In the genomic region with DNA sequence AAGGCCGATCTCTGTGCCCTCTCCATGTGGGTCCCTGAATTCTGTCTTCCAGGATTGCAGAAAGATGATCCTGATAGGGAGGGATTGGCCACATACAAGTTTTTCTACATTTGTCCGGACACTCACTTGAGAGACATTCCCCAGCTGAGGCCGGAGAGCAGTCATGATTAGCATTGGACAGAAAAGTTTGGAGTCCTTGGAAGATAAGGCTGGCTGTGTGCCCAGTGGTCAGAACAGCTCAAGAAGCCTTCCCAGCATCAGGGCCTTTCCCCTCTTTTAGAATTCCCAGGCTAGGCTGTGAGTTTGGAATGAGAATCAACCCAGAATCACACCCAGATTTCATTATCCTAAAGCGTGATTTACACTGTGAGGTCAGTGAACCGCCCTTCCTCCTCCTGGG, we compare ENCODE assay signal across 15 mouse cellular contexts. TPM values are rescaled to one million over a fixed set of nuclear protein-coding genes. Genes with fewer than 3 reads are reported as not detected.
DNase-seq lines count a peak whose midpoint lies in the region; ATAC-seq and TF ChIP-seq lines count a peak whose summit lies in the region.
"Had no signal": no experiment of that assay in that cellular context is flagged by ENCODE, and none has a peak within 500 bp of the region (broad histone marks: within the 10 kb centered on the region; RNA-seq: fewer than 3 reads in every experiment).

No protein-coding gene starts in this region.

- H3K4me1 ChIP-seq in lung, postnatal 0 days (ENCODE audit: insufficient read depth, low read depth, low read length) = 0 out of 2 replicates have a peak, but pooled peaks cover 5% of the 10 kb centered on the region
- peaks cover 42% of the 10 kb centered on the region for H3K4me1 ChIP-seq in heart, embryonic 13.5 days
- no peaks in the 10 kb centered on the region; the same call in 1 of the 2 replicates for H3K4me1 ChIP-seq in stomach, embryonic 15.5 days
- H3K4me1 ChIP-seq in midbrain, embryonic 16.5 days (ENCODE audit: control insufficient read depth, insufficient read depth, low read length) = 0 out of 2 replicates have a peak, but pooled peaks cover 3% of the 10 kb centered on the region
- H3K4me1 ChIP-seq: neural tube, embryonic 15.5 days had no signal

- WGBS in lung, postnatal 0 days = 63% methylated on average over 5 of the region's 5 CpGs
- WGBS in heart, embryonic 13.5 days = 43% methylated on average over 5 of the region's 5 CpGs
- WGBS in stomach, embryonic 15.5 days = 62% methylated on average over 5 of the region's 5 CpGs
- 86% methylated on average over 5 of the region's 5 CpGs for WGBS in midbrain, embryonic 16.5 days

- DNase-seq in gastrocnemius, postnatal 10 days = peak; percentile 60
- DNase-seq in gastrocnemius, adult 8-10 months (ENCODE audit: low spot score in 2 of 2) = no peak
- DNase-seq in lung, postnatal 0 days (ENCODE audit: low spot score) = peak; percentile 32
- DNase-seq in lung, postnatal 25 days (ENCODE audit: low spot score) = no peak
- no peak for DNase-seq in layer of hippocampus, postnatal 36 days
- DNase-seq: midbrain, embryonic 14.5 days; thymus, postnatal 36 days had no signal

- H3K4me3 ChIP-seq in lung, postnatal 0 days (ENCODE audit: low read depth, low read length) = no peak overlapping the region
- H3K4me3 ChIP-seq in heart, embryonic 13.5 days = no peak overlapping the region
- H3K4me3 ChIP-seq in stomach, embryonic 15.5 days (replicated peaks) = no peak overlapping the region
- H3K4me3 ChIP-seq in midbrain, embryonic 16.5 days (ENCODE audit: low read depth, low read length) = no peak overlapping the region
- H3K4me3 ChIP-seq: erythroblast, embryonic 14.5 days; neural tube, embryonic 15.5 days had no signal

- TF ChIP-seq CTCF in lung, postnatal 0 days (IDR thresholded peaks at IDR 0.05) = no peak

- TF ChIP-seq EP300 in lung, postnatal 0 days (IDR thresholded peaks at IDR 0.05) = no peak

- H3K9ac ChIP-seq in lung, postnatal 0 days (replicated peaks; ENCODE audit: low read depth) = no peak overlapping the region
- H3K9ac ChIP-seq in heart, embryonic 13.5 days = no peak overlapping the region
- no peak overlapping the region for H3K9ac ChIP-seq in stomach, embryonic 15.5 days
- H3K9ac ChIP-seq in midbrain, embryonic 16.5 days (ENCODE audit: low read depth, low read length) = no peak overlapping the region
- H3K9ac ChIP-seq: liver, embryonic 14.5 days; neural tube, embryonic 15.5 days had no signal

- no peaks in the 10 kb centered on the region for H3K9me3 ChIP-seq in lung, postnatal 0 days (ENCODE audit: low read length)
- H3K9me3 ChIP-seq in heart, embryonic 13.5 days = no peaks in the 10 kb centered on the region
- H3K9me3 ChIP-seq in stomach, embryonic 15.5 days = no peaks in the 10 kb centered on the region
- H3K9me3 ChIP-seq in midbrain, embryonic 16.5 days (replicated peaks; ENCODE audit: control insufficient read depth, low read length, poor library complexity, severe bottlenecking) = no peaks in the 10 kb centered on the region
- H3K9me3 ChIP-seq: neural tube, embryonic 15.5 days had no signal

- ATAC-seq in lung, postnatal 0 days = no peak
- ATAC-seq in heart, embryonic 13.5 days (ENCODE audit: extremely low read depth, insufficient number of reproducible peaks, low FRiP score, low TSS enrichment) = no peak
- no peak for ATAC-seq in stomach, embryonic 15.5 days (ENCODE audit: insufficient read depth, low FRiP score, low read depth)
- ATAC-seq in midbrain, embryonic 16.5 days = no peak
- ATAC-seq: intestine, embryonic 16.5 days had no signal

- no peaks in the 10 kb centered on the region for H3K27me3 ChIP-seq in lung, postnatal 0 days (replicated peaks; ENCODE audit: insufficient read depth, low read length)
- no peaks in the 10 kb centered on the region for H3K27me3 ChIP-seq in heart, embryonic 13.5 days (replicated peaks)
- H3K27me3 ChIP-seq in stomach, embryonic 15.5 days (replicated peaks) = no peaks in the 10 kb centered on the region
- H3K27me3 ChIP-seq in midbrain, embryonic 16.5 days (ENCODE audit: control insufficient read depth, insufficient read depth, low read depth, low read length) = no peaks in the 10 kb centered on the region
- H3K27me3 ChIP-seq: neural tube, embryonic 15.5 days had no signal

- H3K36me3 ChIP-seq in lung, postnatal 0 days (ENCODE audit: insufficient read depth, low read length) = no peaks in the 10 kb centered on the region
- no peaks in the 10 kb centered on the region for H3K36me3 ChIP-seq in heart, embryonic 13.5 days
- no peaks in the 10 kb centered on the region for H3K36me3 ChIP-seq in stomach, embryonic 15.5 days
- no peaks in the 10 kb centered on the region for H3K36me3 ChIP-seq in midbrain, embryonic 16.5 days (ENCODE audit: control insufficient read depth, insufficient read depth, low read length)
- H3K36me3 ChIP-seq: G1E; neural tube, embryonic 15.5 days had no signal

- H3K27ac ChIP-seq in lung, postnatal 0 days (ENCODE audit: low read length) = no peak overlapping the region
- H3K27ac ChIP-seq in heart, embryonic 13.5 days (replicated peaks) = peak overlapping the region; percentile 76
- 0 out of 2 replicates have a peak overlapping the region, but pooled peaks have one; percentile 32 for H3K27ac ChIP-seq in stomach, embryonic 15.5 days
- H3K27ac ChIP-seq in midbrain, embryonic 16.5 days (ENCODE audit: low read length) = no peak overlapping the region
- H3K27ac ChIP-seq: liver, embryonic 14.5 days; neural tube, embryonic 15.5 days had no signal

- H3K4me2 ChIP-seq in lung, postnatal 0 days (replicated peaks; ENCODE audit: low read depth, low read length) = no peak overlapping the region
- no peak overlapping the region for H3K4me2 ChIP-seq in heart, embryonic 13.5 days
- H3K4me2 ChIP-seq in stomach, embryonic 15.5 days = no peak overlapping the region
- no peak overlapping the region for H3K4me2 ChIP-seq in midbrain, embryonic 16.5 days (ENCODE audit: low read length)
- H3K4me2 ChIP-seq: neural tube, embryonic 15.5 days had no signal

RNA-seq across cellular contexts. Expression of a gene that starts 50.5 kb away (rescaled TPM):
- 10 to 100 TPM; 18.0 to 25.9 TPM for total RNA-seq in gastrocnemius, postnatal 10 days (2021)
- total RNA-seq in gastrocnemius, adult 8-10 months (2022) = 10 to 100 TPM; 21.4 to 27.9 (median 24.4) TPM
- polyA plus RNA-seq in lung, postnatal 0 days (2015; fragmentation: Nextera tagmentation; extraction: Ambion mirVana) = 6.9 and 10.2 TPM in 2 replicates
- 45.7 and 50.4 TPM in 2 replicates for polyA plus RNA-seq in heart, embryonic 13.5 days (2015; fragmentation: Nextera tagmentation; extraction: Ambion mirVana)
- polyA plus RNA-seq in stomach, embryonic 15.5 days (2015; fragmentation: Nextera tagmentation; extraction: Ambion mirVana) = 23.0 and 25.5 TPM in 2 replicates
- polyA plus RNA-seq in midbrain, embryonic 16.5 days (2015; fragmentation: Nextera tagmentation; extraction: Ambion mirVana) = 6.0 and 8.4 TPM in 2 replicates
- total RNA-seq in layer of hippocampus, postnatal 36 days (2021) = 10 to 100 TPM; 21.7 to 24.8 TPM
- polyA plus RNA-seq: erythroblast, embryonic 14.5 days; G1E had no signal

Comparison
In these comparisons a context has a peak if more than half of its experiments do, and no peak if none do; other contexts are left out.
1. DNase-seq: peak in gastrocnemius, postnatal 10 days (single experiment) and lung, postnatal 0 days (single experiment); none in gastrocnemius, adult 8-10 months (0 of 2), lung, postnatal 25 days (single experiment) and layer of hippocampus, postnatal 36 days (0 of 2).
2. H3K27ac ChIP-seq: peak in heart, embryonic 13.5 days (single experiment) and stomach, embryonic 15.5 days (single experiment); none in lung, postnatal 0 days (single experiment) and midbrain, embryonic 16.5 days (single experiment).